Mouse (Mus musculus) midbrain, embryonic 12.5 days (tissue): Measurements from ENCODE around the gene Ngfr. TPM values are rescaled to one million over a fixed set of nuclear protein-coding genes. Genes with fewer than 3 reads are reported as not detected.

Source experiments
- ATAC-seq: fragments of 200-750 bp; cut with Nextera tagmentation; 2 replicates; pipeline ENCODE4 v1.8.0; 2017; ENCODE audit warnings: low read depth, moderate TSS enrichment, moderate library complexity; ENCODE audit not compliant: low FRiP score
- H3K27ac ChIP-seq: fragments of 300-500 bp; sonication (generic); replicated peaks from 2 replicates; pipeline ENCODE4 v1.5.1; 2016; ENCODE audit warnings: mild to moderate bottlenecking
- H3K27me3 ChIP-seq: fragments of 300-500 bp; sonication (generic); 2 replicates; pipeline ENCODE4 v1.6.1; 2016; ENCODE audit warnings: mild to moderate bottlenecking
- H3K36me3 ChIP-seq: fragments of 300-500 bp; sonication (generic); 2 replicates; pipeline ENCODE4 v1.6.1; 2016
- H3K4me1 ChIP-seq: fragments of 300-500 bp; sonication (generic); 2 replicates; pipeline ENCODE4 v1.6.1; 2016
- H3K4me2 ChIP-seq: fragments of 300-500 bp; sonication (generic); replicated peaks from 2 replicates; pipeline ENCODE4 v1.6.1; 2016; ENCODE audit warnings: mild to moderate bottlenecking, moderate library complexity
- H3K4me3 ChIP-seq: fragments of 300-500 bp; sonication (generic); 2 replicates; pipeline ENCODE4 v1.5.1; 2016; ENCODE audit warnings: mild to moderate bottlenecking
- H3K9ac ChIP-seq: fragments of 300-500 bp; sonication (generic); replicated peaks from 2 replicates; pipeline ENCODE4 v1.6.1; 2016; ENCODE audit warnings: mild to moderate bottlenecking, moderate library complexity
- H3K9me3 ChIP-seq: fragments of 300-500 bp; sonication (generic); 2 replicates; pipeline ENCODE4 v1.6.1; 2016; ENCODE audit warnings: mild to moderate bottlenecking
- WGBS: fragments of 180-500 bp; shearing (Covaris S2); methylation state at CpG from one replicate; pipeline ENCODE4 v1.1.7; 2016; 5-methylcytosine and 5-hydroxymethylcytosine counted together
- polyA plus RNA-seq: library from polyadenylated mRNA; unstranded; fragments of >200 nt; fragmentation: Nextera tagmentation; extraction: Ambion mirVana; gene quantifications from 2 replicates; pipeline ENCODE4 v1.2.1, GENCODE M21; 2016

Ngfr gene
- polyA plus RNA-seq, 1 experiment from 2014 or later, result 24.0 TPM

DNA sequence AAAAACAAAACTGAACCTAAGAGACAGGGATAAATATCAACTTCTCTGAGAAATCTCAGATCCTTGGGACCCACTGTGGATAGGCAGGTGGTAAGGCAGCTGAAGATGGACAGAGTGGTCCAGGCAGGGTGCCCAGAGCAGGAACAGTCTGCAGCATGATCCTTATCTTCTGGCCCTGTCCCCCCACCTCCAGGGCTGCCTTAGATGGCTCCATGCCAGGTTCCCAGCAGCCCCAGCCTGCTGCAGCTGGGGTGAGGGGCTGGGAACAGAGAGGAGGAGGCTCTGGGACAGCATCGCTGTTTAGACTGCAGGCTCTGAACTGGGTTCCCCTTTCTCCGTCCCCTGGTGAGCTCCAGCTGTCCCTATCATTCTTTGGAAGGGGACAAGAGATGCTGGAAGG is 27.8 kb downstream of the Ngfr start:
- H3K4me2 ChIP-seq, result no peak overlapping the region
- H3K9me3 ChIP-seq, result no peaks in the 10 kb centered on the region
- 57% methylated on average over 2 of the region's 2 CpGs for WGBS

DNA sequence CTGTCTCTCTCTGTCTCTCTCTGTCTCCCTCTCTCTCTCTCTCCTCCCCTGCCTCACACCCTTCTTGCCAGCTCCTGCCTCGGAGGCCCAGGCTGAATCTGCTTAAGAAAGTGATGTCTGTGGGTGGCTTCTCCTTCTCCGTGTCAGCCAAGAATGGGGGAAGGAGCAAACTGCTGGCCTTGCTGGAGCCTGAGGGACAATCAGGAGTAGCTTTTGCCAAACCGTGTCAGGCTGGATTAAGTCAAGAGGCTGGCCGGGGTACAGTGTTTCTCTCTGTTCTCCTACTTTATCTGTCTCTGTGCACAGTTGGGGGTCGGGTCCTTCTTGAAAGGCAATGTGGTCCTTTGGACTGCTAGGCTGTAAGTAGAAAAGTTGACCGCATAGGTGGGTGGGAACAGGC is 29.8 kb downstream of the Ngfr start:
- Histone ChIP-seq H3K9me3 (no peaks in the 10 kb centered on the region), H3K4me3 (no peak overlapping the region), H3K27me3 (no peaks in the 10 kb centered on the region), H3K9ac (no peak overlapping the region), H3K4me1 (0 out of 2 replicates have a peak, but pooled peaks cover 4% of the 10 kb centered on the region), H3K27ac (no peak overlapping the region), H3K4me2 (no peak overlapping the region), H3K36me3 (no peaks in the 10 kb centered on the region)
- WGBS, result 23% methylated on average over 6 of the region's 6 CpGs
- ATAC-seq, result no peak

More for the DNA sequence above, 27.8 kb downstream of the Ngfr start:
- Histone ChIP-seq H3K4me1 (0 out of 2 replicates have a peak, but pooled peaks cover 4% of the 10 kb centered on the region), H3K36me3 (no peaks in the 10 kb centered on the region), H3K4me3 (no peak overlapping the region), H3K27me3 (no peaks in the 10 kb centered on the region), H3K9ac (no peak overlapping the region), H3K27ac (no peak overlapping the region)
- ATAC-seq, result no peak

DNA sequence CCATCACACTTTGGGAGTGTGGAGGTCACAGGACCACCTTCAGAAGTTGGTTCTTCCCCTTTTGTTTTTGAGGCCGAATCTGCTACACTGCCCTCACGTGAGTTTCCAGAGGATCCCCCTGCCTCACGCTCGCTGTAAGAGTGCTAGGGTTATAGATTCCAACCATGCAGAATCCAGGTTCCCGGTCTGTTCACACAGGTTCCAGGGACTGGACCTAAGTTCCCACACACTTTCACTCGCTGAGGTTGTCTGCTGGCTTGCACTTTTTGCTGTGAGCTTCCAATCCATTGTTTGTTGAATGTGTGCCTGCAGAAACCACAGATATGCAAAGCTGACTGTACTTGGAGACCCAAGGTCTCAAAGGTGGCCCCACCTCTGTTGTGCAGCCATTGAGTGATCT is 30.5 kb downstream of the Ngfr start:
- H3K9ac ChIP-seq, result no peak overlapping the region
- no peak overlapping the region for H3K4me3 ChIP-seq
- 87% methylated on average over 6 of the region's 6 CpGs for WGBS
- no peaks in the 10 kb centered on the region for H3K27me3 ChIP-seq
- no peaks in the 10 kb centered on the region for H3K36me3 ChIP-seq
- no peak overlapping the region for H3K4me2 ChIP-seq
- no peaks in the 10 kb centered on the region for H3K9me3 ChIP-seq
- H3K27ac ChIP-seq, result no peak overlapping the region
- no peak for ATAC-seq
- 0 out of 2 replicates have a peak, but pooled peaks cover 4% of the 10 kb centered on the region for H3K4me1 ChIP-seq

DNA sequence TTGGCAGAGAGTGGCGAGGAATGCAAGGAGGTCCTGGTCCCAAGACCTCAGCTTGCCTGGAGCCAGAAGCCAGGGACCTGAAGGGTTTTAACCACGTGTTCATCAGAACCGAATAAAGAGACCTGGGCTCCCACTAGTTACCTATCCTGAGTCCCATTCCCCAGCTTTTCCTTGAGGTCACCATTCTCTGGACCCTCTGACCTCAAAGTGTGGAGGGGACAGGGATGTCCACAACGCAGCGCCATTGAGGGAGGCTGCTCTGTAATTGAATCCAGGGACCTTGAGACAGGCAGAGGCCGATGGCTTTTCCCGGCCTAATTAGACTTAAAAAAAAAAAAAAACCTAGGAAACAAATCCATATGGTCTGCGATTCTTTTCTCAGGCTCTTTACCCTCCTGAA is 32.3 kb downstream of the Ngfr start:
- H3K4me2 ChIP-seq, result no peak overlapping the region
- WGBS, result 57% methylated on average over 8 of the region's 8 CpGs
- H3K4me1 ChIP-seq, result 0 out of 2 replicates have a peak, but pooled peaks cover 4% of the 10 kb centered on the region
- no peak overlapping the region for H3K9ac ChIP-seq
- H3K27ac ChIP-seq, result no peak overlapping the region
- no peaks in the 10 kb centered on the region for H3K36me3 ChIP-seq
- no peak overlapping the region for H3K4me3 ChIP-seq
- no peak for ATAC-seq
- no peaks in the 10 kb centered on the region for H3K27me3 ChIP-seq
- no peaks in the 10 kb centered on the region for H3K9me3 ChIP-seq

DNA sequence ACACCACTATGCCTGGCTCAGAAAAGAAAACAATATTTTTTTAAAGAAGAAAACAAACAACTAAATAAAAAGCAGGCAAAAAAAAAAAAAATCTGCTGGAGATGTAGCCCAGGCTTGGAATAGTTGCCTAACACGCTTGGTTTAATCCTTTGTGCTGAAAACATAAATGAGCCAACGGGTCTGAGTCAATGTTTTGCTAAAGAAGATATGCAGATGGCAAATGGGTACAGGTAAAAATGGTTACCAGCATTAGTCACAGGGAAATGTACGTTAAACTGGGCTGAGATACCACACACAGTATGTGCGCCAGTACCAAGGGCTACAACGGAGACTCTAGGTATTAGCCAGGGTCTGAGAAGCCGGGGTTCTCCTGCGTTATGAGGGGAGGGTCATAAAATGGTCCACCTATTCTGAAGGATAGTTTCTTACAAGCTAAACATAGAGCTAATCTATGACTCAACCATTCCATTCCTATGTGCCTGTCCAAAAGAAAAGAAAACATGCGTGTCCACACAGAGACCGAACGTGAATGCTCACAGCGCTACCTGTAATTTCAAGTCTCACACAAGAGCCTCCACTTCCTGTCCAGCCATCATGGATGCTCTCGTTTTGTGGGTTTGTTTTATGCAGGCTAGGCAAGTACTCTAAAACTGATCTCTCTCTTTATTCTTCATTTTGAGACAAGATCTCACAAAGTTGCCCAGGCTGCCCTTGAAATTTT is 37.1 kb downstream of the Ngfr start:
- Histone ChIP-seq H3K27me3 (no peaks in the 10 kb centered on the region), H3K36me3 (no peaks in the 10 kb centered on the region), H3K4me3 (no peak overlapping the region), H3K9ac (no peak overlapping the region), H3K4me1 (no peaks in the 10 kb centered on the region), H3K9me3 (no peaks in the 10 kb centered on the region), H3K27ac (no peak overlapping the region), H3K4me2 (no peak overlapping the region)
- no peak for ATAC-seq
- WGBS, result 86% methylated on average over 12 of the region's 12 CpGs

DNA sequence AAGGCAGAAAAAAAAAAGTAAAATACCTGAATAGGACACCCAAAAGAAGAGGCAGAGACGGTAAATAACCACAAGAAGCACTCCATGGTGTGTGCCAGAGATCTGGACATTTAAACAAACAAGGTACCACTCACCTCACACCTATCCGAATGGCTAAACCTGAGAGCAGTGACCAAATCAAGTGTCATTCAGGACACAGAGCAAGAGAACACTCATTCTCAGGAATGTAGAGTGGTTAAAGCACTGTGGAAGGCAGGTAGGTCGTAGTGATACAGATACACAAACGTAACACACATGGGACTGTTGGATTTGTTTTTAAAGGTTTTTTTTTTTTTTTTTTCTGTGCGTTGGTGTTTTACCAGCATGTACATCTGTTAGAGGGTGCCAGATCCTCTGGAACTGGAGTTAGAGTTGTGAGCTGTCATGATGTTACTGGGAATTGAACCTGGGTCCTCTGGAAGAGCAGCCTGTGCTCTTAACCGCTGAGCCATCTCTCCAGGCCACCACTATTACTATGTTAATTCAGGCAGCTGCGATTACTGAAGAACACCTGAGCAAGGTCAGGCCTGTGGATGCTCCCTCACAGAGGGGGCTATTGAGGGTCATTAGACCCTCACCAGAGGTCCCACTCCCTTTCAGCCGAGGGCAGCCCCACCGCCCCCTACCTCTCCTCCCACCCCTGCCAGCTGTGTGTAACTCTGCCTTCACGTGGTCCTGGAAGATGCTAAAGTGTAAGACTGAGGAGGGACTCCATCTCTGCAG is 41.3 kb downstream of the Ngfr start:
- no peak overlapping the region for H3K4me3 ChIP-seq
- WGBS, result 69% methylated on average over 10 of the region's 10 CpGs
- no peaks in the 10 kb centered on the region for H3K4me1 ChIP-seq
- no peak overlapping the region for H3K9ac ChIP-seq
- H3K27ac ChIP-seq, result no peak overlapping the region
- ATAC-seq, result no peak
- no peaks in the 10 kb centered on the region for H3K9me3 ChIP-seq
- no peaks in the 10 kb centered on the region for H3K36me3 ChIP-seq
- H3K4me2 ChIP-seq, result no peak overlapping the region
- H3K27me3 ChIP-seq, result 0 out of 2 replicates have a peak, but pooled peaks cover 5% of the 10 kb centered on the region

DNA sequence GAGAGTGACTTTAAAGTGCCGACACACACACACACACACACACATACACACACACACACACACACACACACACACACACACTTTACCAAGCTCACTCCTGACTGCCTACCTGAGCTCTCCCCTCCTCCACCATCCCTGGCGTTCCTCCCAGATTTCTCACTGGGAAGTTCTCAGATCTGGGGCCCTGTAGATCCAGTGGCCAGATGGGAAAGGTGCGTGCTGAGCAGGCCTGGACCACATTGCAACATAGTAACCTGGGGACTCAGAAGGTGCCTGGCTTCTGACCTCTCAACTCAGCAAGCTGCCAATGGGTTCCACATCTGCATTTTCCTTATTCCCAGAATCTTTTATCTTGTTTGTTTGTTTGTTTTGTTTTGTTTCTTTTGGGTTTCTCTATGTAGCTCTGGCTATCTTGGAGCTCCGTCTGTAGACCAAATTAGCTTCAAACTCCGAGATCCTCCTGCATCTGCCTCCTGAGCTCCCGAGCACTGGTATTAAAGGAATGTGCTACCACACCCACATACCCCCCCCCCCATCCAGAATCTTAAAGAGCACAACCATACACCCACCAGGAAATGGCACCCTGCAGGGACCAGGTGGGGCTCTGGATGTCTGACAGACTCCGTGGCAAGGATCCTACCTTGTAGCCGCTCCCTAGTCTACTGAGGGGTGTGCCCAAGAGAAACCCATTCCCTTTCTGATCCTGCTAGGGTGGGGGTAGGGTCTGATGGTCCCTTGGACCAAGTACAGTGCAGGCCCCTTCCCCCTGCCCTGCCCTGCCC is 42.8 kb downstream of the Ngfr start:
- H3K4me1 ChIP-seq, result peaks cover 7% of the 10 kb centered on the region; the same call in 1 of the 2 replicates
- no peaks in the 10 kb centered on the region for H3K9me3 ChIP-seq
- WGBS, result 88% methylated on average over 8 of the region's 8 CpGs
- H3K4me2 ChIP-seq, result no peak overlapping the region
- no peaks in the 10 kb centered on the region for H3K36me3 ChIP-seq
- 0 out of 2 replicates have a peak, but pooled peaks cover 5% of the 10 kb centered on the region for H3K27me3 ChIP-seq
- ATAC-seq, result no peak
- H3K4me3 ChIP-seq, result no peak overlapping the region
- no peak overlapping the region for H3K9ac ChIP-seq
- H3K27ac ChIP-seq, result no peak overlapping the region

DNA sequence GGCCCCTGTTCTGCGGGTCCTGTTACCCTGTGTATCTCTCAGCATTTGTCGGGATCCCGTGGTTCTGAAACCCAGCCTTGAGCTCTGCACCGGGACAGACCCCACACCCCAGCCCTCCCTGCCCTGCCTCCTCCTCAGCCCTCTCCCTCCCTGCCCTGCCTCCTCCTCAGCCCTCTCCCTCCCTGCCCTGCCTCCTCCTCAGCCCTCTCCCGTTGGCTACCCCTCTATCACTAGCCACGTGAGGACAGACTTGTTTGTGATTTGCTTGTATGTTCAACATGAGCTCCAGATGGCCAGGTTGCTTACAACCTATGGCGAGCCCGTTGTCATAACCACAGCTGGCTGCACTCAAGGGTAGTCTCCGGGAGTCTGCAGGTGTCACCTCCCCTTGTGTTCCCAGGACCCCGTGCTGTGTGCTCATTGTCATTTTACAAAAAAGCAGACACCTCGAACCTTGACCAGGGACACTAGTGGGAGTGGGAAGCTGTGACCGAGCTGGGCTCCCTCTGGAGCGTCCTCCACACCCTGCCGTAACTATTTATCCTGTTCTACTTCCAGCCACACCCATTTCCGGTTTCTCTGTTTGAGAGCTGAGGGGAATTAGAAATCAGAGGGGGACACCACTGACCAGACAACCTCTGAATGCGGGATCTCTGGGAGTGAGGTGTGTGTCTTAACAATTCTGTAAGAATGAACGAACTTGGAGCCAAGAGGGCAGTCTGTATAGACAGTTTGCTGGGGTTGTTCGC is 46.7 kb downstream of the Ngfr start:
- H3K27ac ChIP-seq, result no peak overlapping the region
- peaks cover 9% of the 10 kb centered on the region; the same call in 1 of the 2 replicates for H3K27me3 ChIP-seq
- ATAC-seq, result no peak
- no peak overlapping the region for H3K4me3 ChIP-seq
- WGBS, result 37% methylated on average over 18 of the region's 18 CpGs
- H3K36me3 ChIP-seq, result no peaks in the 10 kb centered on the region
- peaks cover 10% of the 10 kb centered on the region for H3K4me1 ChIP-seq
- H3K9ac ChIP-seq, result no peak overlapping the region
- no peaks in the 10 kb centered on the region for H3K9me3 ChIP-seq
- no peak overlapping the region for H3K4me2 ChIP-seq

DNA sequence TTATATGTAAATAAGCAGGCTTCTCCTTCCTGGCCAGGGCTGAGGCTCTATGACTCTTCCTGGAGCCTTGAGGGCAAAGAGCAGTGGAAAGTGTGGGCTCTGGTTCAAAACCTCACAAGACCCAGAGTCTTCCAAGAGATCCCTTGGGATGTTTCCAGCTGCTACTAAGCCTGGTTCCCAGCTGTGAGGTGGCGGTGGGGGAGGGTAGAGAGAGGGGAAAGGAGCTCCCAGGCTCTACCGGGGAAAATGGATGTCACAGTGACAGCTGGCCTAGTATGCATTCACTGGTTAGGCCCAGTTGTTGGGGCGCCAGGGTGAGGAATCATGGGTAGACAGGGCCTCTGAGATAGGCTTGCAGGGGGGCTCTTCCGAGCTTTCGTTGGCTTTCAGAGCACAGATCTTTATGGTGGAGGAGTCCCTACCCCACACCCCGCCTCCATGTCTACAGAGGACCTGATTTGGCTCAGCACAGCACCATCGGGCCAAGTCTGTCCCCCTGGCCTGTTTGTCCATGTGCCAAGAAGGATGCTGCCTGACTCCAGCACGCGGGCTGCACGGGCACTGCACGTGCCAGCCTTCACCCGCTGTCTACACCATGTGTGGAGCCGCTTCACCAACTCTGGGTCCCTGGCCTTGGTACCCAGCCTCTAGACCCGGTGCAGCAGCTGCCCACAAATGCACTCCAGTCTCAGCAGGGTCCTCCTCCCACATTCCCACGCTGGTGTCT is 49.0 kb downstream of the Ngfr start:
- peaks cover 10% of the 10 kb centered on the region for H3K4me1 ChIP-seq
- no peaks in the 10 kb centered on the region for H3K36me3 ChIP-seq
- no peak for ATAC-seq
- WGBS, result 77% methylated on average over 15 of the region's 15 CpGs
- H3K27ac ChIP-seq, result no peak overlapping the region
- H3K9me3 ChIP-seq, result no peaks in the 10 kb centered on the region
- H3K9ac ChIP-seq, result no peak overlapping the region
- no peak overlapping the region for H3K4me3 ChIP-seq
- H3K4me2 ChIP-seq, result no peak overlapping the region
- peaks cover 20% of the 10 kb centered on the region for H3K27me3 ChIP-seq

DNA sequence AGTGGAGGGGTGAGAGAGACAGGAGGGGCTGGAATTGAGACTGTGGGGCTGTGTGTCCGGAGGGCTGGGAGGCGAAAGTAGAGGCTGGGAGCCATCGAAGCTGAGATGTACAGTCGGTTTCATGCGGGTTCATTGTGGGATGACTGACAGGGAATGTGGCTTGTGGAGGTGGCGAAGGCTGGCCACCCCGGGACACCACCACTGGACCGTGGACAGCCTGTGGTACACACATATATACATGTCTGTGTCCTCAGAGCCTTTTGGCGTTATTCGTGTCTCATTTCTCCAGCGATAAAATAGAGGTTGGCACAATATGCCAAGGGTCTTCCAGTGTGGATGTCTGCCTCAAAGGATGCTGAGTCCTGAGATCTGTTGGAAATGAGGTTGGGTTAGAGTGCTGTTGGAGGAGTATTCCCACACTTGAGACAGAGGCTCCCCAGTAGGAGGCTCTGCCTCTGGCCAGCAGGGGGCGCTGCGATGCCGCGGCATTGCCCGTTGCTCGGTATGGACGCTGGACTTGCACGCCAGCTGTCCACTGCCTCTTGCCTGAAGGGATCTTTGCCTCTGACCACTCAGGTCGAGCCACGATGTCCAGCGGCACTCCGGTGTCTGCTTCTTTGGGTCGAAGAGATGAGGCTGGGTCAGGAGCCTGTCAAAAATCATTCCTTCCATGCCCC is 53.9 kb downstream of the Ngfr start:
- Histone ChIP-seq H3K9me3 (no peaks in the 10 kb centered on the region), H3K36me3 (no peaks in the 10 kb centered on the region), H3K4me3 (0 out of 2 replicates have a peak overlapping the region, but pooled peaks have one; percentile 3), H3K27ac (no peak overlapping the region), H3K4me1 (peaks cover 3% of the 10 kb centered on the region; the same call in 1 of the 2 replicates), H3K9ac (no peak overlapping the region), H3K4me2 (peak overlapping the region; percentile 33), H3K27me3 (peaks cover 25% of the 10 kb centered on the region)
- ATAC-seq, result peak; percentile 76; the same call in 1 of the 2 replicates
- WGBS, result 24% methylated on average over 24 of the region's 24 CpGs
